ENCODE assay signal across 23 mouse cellular contexts in genomic region chr13:29652791-29653190, GRCm38 (mm10).
DNase-seq lines count a peak whose midpoint lies in the region; ATAC-seq and TF ChIP-seq lines count a peak whose summit lies in the region.
"Had no signal": no experiment of that assay in that cellular context is flagged by ENCODE, and none has a peak within 500 bp of the region (broad histone marks: within the 10 kb centered on the region; RNA-seq: fewer than 3 reads in every experiment).

No protein-coding gene starts in this region.

- H3K36me3 ChIP-seq in liver, adult 2 months (ENCODE audit: control insufficient read depth, insufficient read depth, low read length), result no peaks in the 10 kb centered on the region
- no peaks in the 10 kb centered on the region for H3K36me3 ChIP-seq in liver, embryonic 12.5 days
- no peaks in the 10 kb centered on the region for H3K36me3 ChIP-seq in lung, embryonic 14.5 days (ENCODE audit: insufficient read depth)
- H3K36me3 ChIP-seq: embryonic facial prominence, embryonic 12.5 days; heart, embryonic 13.5 days; liver, embryonic 13.5 days; midbrain, embryonic 12.5 days had no signal

- H3K4me1 ChIP-seq in liver, adult 2 months (ENCODE audit: control insufficient read depth, insufficient read depth, low read length), result peaks cover 5% of the 10 kb centered on the region
- H3K4me1 ChIP-seq in liver, embryonic 12.5 days, result no peaks in the 10 kb centered on the region
- no peaks in the 10 kb centered on the region for H3K4me1 ChIP-seq in lung, embryonic 14.5 days (ENCODE audit: insufficient read depth)
- H3K4me1 ChIP-seq: embryonic facial prominence, embryonic 12.5 days; midbrain, embryonic 12.5 days had no signal

- no peak overlapping the region for H3K4me3 ChIP-seq in gastrocnemius, adult 2 months
- H3K4me3 ChIP-seq in liver, adult 2 months (ENCODE audit: insufficient read depth, low read depth, low read length), result no peak overlapping the region
- H3K4me3 ChIP-seq in liver, embryonic 12.5 days, result no peak overlapping the region
- no peak overlapping the region for H3K4me3 ChIP-seq in lung, embryonic 14.5 days (ENCODE audit: low read depth, low read length)
- H3K4me3 ChIP-seq in layer of hippocampus, adult 2 months, result no peak overlapping the region
- H3K4me3 ChIP-seq: embryonic facial prominence, embryonic 12.5 days; heart, embryonic 13.5 days; liver, embryonic 13.5 days; midbrain, embryonic 12.5 days had no signal

- intact Hi-C loops in gastrocnemius, adult 2 months (cut with DNase I), result no loop called here

- WGBS in liver, adult 2 months, result 23% methylated on average over 6 of the region's 6 CpGs
- 68% methylated on average over 6 of the region's 6 CpGs for WGBS in liver, embryonic 12.5 days (ENCODE audit: insufficient replicate concordance)
- 49% methylated on average over 6 of the region's 6 CpGs for WGBS in lung, embryonic 14.5 days

- ATAC-seq in liver, embryonic 12.5 days, result no peak
- ATAC-seq in lung, embryonic 14.5 days (ENCODE audit: insufficient read depth), result no peak
- ATAC-seq: forebrain, postnatal 0 days; inflammation-experienced regulatory T-cells, adult 6 months; Patski had no signal

- TF ChIP-seq CTCF in gastrocnemius, adult 2 months (IDR thresholded peaks at IDR 0.05), result no peak
- TF ChIP-seq CTCF in liver, adult 2 months (IDR thresholded peaks at IDR 0.05; ENCODE audit: low read depth, low read length), result peak; percentile 19; the same call in 1 of the 2 replicates
- no peak for TF ChIP-seq CTCF in lung, embryonic 14.5 days (IDR thresholded peaks at IDR 0.05; ENCODE audit: low read depth)
- no peak for TF ChIP-seq CTCF in layer of hippocampus, adult 2 months (conservative IDR thresholded peaks at IDR 0.05)

- TF ChIP-seq POLR2A in liver, adult 2 months (IDR thresholded peaks at IDR 0.05; ENCODE audit: extremely low read depth, insufficient read depth, low read length), result no peak

- H3K4me2 ChIP-seq in liver, embryonic 12.5 days, result no peak overlapping the region
- no peak overlapping the region for H3K4me2 ChIP-seq in lung, embryonic 14.5 days
- H3K4me2 ChIP-seq: embryonic facial prominence, embryonic 12.5 days; heart, embryonic 13.5 days; hindbrain, embryonic 14.5 days; liver, embryonic 13.5 days; midbrain, embryonic 12.5 days had no signal

- no peak overlapping the region for H3K9ac ChIP-seq in liver, adult 2 months (ENCODE audit: low read depth, low read length)
- H3K9ac ChIP-seq in liver, embryonic 12.5 days, result no peak overlapping the region
- no peak overlapping the region for H3K9ac ChIP-seq in lung, embryonic 14.5 days
- H3K9ac ChIP-seq: embryonic facial prominence, embryonic 12.5 days; forebrain, postnatal 0 days; heart, embryonic 13.5 days; hindbrain, embryonic 14.5 days; liver, embryonic 13.5 days; midbrain, embryonic 12.5 days had no signal

- H3K27me3 ChIP-seq in liver, adult 2 months (ENCODE audit: control insufficient read depth, insufficient read depth, low read length), result no peaks in the 10 kb centered on the region
- H3K27me3 ChIP-seq in liver, embryonic 12.5 days (replicated peaks), result no peaks in the 10 kb centered on the region
- H3K27me3 ChIP-seq in lung, embryonic 14.5 days (ENCODE audit: insufficient read depth, low read length), result no peaks in the 10 kb centered on the region
- H3K27me3 ChIP-seq: CH12.LX; embryonic facial prominence, embryonic 12.5 days; heart, embryonic 13.5 days; liver, embryonic 13.5 days; midbrain, embryonic 12.5 days; Patski had no signal

- no peaks in the 10 kb centered on the region for H3K79me2 ChIP-seq in liver, adult 2 months (ENCODE audit: control insufficient read depth, insufficient read depth, low read length)

- H3K27ac ChIP-seq in gastrocnemius, adult 2 months, result peak overlapping the region; percentile 52
- no peak overlapping the region for H3K27ac ChIP-seq in liver, adult 2 months (replicated peaks; ENCODE audit: insufficient read depth, low read depth, low read length)
- no peak overlapping the region for H3K27ac ChIP-seq in liver, embryonic 12.5 days
- no peak overlapping the region for H3K27ac ChIP-seq in lung, embryonic 14.5 days (ENCODE audit: low read depth)
- H3K27ac ChIP-seq in layer of hippocampus, adult 2 months, result no peak overlapping the region
- H3K27ac ChIP-seq: embryonic facial prominence, embryonic 12.5 days; heart, embryonic 13.5 days; hindbrain, embryonic 14.5 days; liver, embryonic 13.5 days; midbrain, embryonic 12.5 days; stomach, postnatal 0 days had no signal

- DNase-seq in gastrocnemius, adult 2 months, result peak; percentile 36
- DNase-seq in gastrocnemius, postnatal 25 days, result no peak
- DNase-seq in liver, adult 2 months (ENCODE audit: extremely low read depth, low read depth, low spot score), result peak; percentile 86
- DNase-seq in lung, embryonic 14.5 days, result peak; percentile 70
- peak; percentile 66 for DNase-seq in lung, postnatal 14 days
- no peak for DNase-seq in layer of hippocampus, adult 2 months (ENCODE audit: low spot score in 2 of 2)
- no peak for DNase-seq in embryo, embryonic 10.5 days (ENCODE audit: low spot score)
- DNase-seq: cerebellum, adult 11 months; cerebellum, adult 9-11 months; forebrain, postnatal 0 days; liver, embryonic 13.5 days; thymus, adult 2 months; thymus, postnatal 4 days had no signal

- H3K9me3 ChIP-seq in liver, embryonic 12.5 days (replicated peaks), result no peaks in the 10 kb centered on the region
- H3K9me3 ChIP-seq in lung, embryonic 14.5 days (ENCODE audit: low read depth, low read length), result no peaks in the 10 kb centered on the region
- H3K9me3 ChIP-seq: embryonic facial prominence, embryonic 12.5 days; G1E; heart, embryonic 13.5 days; liver, embryonic 13.5 days; midbrain, embryonic 12.5 days had no signal

Comparison
In these comparisons a context has a peak if more than half of its experiments do, and no peak if none do; other contexts are left out.
1. DNase-seq: peak in gastrocnemius, adult 2 months (single experiment), liver, adult 2 months (single experiment), lung, embryonic 14.5 days (single experiment) and lung, postnatal 14 days (single experiment); none in gastrocnemius, postnatal 25 days (single experiment), layer of hippocampus, adult 2 months (0 of 2) and embryo, embryonic 10.5 days (single experiment).